Mouse (Mus musculus) fibroblast of lung, adult 2 months (primary cell): ENCODE measurements around the gene Pabpn1.
A peak's percentile ranks its signal among the peaks of the same experiment; 100 is the strongest.
"Not testable (repeated sequence)": the region's sequence is repeated elsewhere in the genome, so short reads cannot be mapped to it uniquely, and the experiment has no call there.

ENCODE experiments used
- DNase-seq: peaks from one replicate; pipeline ENCODE4 v3.0.0-alpha.2; 2011; ENCODE audit warnings: low read depth

Gene Pabpn1

DNA sequence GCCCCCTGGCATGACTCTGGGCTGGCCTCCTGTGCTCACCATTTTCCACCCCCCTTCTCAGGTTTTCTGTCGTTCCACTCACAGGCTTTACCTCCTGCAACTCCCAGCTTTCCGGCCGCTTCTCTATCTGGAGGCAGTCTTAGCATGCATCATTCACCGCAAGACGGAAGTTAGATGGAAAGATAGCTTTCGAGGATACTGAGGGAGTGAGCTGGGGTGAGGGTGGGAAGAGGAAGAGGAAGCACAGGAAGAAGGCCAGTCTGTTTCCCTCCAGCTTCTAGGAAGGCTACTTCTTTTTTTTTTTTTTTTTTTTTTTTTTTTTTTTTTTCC, 44.5 kb downstream of the Pabpn1 start:
- no peak for DNase-seq

DNA sequence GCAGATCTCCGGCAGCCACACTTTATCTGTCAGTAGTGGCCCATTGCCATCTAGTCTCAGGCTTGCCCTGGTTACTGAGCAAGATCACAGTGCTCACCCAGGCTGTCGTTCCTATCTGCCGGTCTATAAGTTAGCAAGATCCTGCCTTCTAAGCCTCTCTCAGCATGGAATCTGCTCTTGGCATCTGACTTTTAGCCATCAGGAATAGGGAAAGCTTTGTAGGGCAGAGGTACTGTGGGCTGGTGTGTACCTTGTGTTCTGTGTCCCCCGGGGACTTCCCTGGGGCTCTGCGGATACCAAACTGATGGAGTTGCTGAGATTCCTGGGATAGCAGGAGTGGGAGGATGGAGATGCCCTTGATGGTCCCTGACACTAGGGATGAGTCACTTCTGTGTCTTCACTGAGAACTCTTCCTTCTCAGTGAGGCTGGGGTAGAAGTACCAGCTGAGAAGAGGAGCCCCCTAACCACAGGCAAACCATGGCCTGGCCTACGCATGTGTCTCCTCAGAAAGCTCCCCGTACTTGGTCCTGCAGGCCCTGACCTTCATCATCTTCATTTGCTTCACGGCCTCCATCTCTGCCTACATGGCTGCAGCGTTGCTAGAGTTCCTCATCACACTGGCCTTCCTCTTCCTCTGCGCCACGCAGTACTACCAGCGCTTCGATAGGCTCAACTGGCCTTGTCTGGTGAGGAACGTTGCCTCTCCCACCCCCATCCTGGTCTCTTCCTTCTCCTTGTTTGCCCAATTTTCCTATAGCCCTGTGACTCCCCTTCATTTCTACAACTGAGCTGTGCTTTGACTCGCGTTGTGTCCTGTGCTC, 45.3 kb downstream of the Pabpn1 start:
- no peak for DNase-seq

DNA sequence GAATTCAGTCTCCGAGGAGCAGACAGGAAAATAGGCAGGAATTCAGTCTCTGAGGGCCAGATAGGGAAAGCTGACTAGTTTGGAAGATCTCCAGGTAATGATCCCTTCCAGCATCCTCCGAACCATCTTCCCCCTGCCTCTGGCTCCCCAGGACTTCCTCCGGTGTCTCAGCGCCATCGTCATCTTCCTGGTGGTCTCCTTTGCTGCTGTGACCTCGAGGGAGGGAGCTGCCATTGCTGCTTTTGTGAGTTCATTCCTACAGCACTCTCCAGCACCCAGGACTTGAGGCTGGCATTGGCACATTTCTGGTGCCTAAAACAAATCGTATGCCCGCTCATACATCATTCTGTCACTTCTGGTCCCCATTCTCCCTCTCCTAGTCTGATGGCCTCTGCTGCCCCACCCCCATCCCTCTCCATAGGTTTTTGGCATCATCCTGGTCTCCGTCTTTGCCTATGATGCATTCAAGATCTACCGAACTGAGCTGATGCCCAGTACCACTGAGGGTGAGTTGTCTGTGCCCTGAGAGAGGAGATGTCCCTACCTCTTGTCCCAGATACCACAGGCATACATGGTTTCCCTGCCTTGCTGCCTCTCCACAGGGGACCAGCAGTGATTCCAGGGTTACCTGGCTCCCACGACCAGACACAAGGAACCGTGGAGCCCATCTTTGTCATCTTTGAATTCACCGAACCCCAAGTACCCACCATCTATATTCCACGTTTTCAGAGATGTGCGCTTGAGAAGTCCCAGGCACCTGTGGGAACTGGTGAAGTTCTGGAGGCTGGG, 46.3 kb downstream of the Pabpn1 start:
- no peak for DNase-seq

DNA sequence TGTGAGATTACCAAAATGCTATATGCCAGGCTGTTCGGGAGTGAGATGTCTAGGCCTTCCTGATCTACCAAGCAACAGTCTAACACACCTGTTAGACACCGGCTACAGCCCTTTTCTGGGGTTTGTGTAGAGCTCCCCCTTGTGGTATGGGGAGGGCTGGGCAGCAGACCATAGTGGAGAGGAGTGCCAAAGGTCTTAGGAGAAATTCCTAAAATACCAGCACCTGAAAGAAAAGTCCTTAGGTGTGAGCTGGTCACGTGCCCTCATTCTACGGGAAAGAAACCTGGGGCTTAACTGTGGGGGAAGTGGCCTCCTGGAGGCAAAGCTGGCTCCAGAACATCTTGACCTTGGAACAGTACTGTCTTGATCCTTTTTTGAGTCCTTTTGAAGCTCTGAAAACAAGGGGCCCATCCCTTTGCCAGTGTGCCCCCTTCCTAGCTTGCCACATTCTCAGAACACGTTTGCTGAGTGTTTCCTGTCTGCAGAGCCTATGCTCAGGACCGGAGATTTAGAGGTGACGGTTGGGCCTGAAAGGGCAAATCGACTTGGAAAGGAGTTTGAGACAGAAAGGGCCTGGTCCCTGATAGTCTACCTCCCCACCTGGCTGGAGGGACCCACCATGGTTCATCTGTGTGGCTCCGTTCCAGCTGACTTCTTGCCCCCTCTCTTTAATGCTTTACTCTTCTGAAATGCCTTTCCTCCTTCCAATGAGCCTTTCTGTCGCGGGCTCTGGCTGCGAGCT, 47.3 kb downstream of the Pabpn1 start:
- peak; percentile 19 for DNase-seq

DNA sequence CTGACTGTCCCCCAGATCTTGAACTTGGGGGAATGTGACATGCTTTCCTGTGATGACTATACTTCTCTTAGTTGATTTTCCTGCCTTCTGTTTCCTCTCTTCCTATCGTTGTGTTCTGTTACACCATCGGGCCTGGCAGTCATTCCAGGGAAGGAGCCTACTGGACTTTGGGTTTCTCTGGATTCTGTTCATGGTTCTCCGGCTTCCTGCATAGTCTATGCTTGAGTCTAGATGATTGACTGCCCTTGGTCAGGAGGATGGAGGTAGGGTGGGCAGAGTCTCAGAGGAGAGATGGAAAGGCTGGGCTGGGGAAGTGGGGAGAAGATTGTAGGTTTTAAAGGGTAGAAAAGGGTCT, 47.9 kb downstream of the Pabpn1 start:
- no peak for DNase-seq

DNA sequence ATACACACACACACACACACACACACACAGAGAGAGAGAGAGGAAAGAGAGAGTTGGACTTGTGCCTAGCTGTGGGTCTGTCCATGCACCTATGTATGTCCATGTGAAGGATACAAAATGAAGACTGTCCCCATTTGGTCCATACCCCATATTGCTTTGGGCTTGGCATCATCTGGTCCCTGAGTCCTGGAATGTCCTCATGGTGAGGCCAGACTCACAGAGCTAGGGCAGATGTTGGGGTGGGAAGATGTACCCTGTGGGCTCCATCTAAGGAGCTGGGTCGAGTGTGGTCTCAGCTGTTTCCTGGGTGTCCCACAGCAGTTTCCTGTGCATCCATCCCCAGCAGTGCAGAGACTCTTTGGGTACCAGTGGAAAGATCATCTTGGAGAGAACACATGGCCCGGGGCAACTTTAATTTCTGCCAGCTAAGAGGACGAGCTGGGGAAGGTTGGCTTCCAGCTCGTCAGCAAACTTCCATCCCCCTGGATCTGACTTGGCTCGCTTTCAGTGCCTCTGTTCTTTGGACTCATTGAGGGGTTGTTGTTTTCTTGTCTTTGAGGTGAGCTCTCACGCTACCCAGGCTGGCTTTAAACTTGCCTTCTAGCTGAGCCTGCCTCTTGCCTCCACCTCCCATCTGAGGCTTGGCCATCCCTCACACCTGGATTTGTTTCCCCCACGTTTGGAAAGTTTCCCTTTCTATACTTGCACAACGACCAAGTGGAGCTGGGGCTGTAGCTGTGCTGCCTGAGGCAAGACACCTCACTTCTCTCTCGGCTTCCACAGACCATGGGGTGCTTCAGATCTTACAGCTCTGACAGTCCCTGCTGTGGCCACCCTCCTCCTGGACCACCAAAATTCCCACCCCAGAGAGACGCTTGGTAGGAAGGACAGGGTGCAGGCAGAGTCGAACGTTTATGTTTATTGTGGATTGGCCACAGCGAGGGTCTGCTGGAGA, 49.0 kb downstream of the Pabpn1 start:
- DNase-seq: no peak

DNA sequence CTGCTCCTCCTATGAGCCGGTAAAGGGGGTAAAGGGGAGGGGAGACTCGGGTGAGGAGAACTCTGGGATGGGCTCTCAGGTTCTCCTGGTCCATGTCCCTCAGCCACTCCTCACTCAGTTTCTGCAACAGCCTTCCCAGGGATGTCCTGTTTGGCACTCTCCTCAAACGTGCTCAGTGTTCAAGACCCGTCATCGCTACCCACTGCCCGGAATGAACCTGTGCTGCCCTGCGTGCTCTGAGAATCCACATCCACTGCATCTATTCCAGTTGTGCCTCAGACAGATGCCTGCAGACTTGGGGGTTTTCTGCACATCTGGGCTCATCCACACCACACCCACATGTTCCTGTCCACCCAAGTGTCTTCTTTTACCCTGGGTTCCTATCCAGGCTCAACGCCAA, 50.2 kb downstream of the Pabpn1 start:
- no peak for DNase-seq

DNA sequence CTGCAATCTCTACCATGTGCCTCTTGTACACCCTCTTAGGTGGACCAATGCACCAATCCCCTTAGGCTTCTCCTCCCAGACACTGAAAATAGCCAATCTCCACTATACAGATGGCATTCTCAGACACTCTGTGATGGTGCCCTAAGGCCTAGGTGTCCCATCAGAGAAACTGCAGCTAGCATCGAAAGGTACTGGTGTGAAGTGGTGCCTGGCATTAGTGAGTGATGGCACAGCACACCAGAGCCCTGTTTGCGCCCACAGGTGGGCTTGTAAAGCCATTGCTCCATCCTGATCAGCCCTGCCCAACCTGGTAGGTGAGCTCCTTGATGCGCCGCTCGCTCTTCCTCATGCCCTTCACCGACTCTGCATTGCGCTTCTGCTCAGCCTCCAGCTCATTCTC, 51.7 kb downstream of the Pabpn1 start:
- no peak for DNase-seq

DNA sequence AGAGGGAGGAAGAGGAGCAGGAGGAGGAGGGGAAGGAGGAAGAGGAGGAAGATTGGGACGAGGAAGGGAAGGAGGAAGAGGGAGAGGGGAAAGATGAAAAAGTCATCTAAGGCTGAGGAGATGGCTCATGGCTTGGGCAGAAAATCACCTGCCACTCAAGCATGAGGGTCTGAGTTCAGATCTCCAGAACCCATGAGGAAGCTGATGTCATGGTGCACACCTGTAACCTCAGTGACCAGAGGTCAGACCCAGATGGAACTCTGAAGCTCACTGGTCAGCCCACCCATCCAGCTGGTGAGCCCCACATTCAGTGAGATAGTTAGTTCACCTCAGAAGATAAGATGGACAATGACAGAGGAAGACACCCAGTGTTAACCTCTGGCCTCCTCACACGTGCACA, 52.6 kb downstream of the Pabpn1 start:
- DNase-seq: no peak

DNA sequence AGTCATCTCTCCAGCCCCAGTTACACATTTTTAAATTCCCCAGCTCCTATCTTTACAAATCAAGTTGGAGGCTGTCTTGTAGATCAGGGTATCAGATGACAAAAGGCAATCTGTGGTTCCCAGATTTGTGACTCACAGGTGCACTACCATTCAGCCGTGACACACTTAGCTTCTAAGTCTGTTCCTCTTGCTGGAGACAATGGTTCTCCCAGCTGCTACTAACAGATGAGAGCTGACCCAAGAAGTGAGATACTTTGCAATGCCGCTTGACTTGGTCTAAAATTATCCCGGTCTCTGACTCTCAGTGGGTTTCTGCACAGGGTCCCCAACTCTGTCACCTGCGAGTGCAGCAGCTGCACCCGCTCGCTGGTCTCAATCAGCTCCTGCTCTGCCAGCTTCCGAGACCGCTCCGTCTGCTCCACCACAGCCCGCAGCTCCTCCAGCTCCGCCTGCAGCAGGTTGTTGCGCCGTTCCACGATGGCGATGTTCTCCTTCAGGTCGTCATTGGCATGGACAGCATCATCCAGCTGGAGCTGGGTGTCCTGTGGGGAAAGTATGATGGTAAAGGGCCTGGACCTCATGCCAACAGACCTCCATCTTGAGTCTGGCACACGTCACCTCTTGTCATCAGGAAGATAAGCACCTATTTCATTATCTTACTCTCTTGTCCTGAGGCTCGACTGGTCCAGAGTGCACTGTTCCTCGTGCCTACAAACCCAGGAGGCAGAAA, 53.8 kb downstream of the Pabpn1 start:
- DNase-seq: no peak

DNA sequence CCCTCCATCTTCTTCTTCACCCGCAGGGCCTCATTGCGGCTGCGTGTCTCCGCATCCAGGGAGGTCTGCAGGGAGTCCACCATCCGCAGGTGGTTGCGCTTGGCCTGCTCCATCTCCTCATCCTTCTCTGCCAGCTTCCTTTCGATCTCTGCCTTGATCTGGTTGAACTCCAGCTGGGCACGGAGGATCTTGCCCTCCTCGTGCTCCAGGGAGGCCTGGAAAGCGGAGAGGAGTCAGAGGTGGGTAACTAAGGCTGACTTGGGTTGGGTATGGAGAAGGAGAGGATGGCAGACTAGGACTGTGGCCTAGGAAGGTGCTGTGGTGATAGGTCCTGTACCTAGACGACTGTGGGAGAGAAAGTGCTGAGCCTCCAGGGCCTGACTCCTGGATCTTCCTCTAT, 54.7 kb downstream of the Pabpn1 start:
- not testable (repeated sequence) for DNase-seq
